Mouse (Mus musculus) thymus, adult 2 months (tissue): ENCODE data around the gene Tcp10a.
"Not testable (repeated sequence)": the region's sequence is repeated elsewhere in the genome, so short reads cannot be mapped to it uniquely, and the experiment has no call there.

Source experiments
- CTCF ChIP-seq: fragments of 200-500 bp; IDR thresholded peaks from 2 replicates; pipeline ENCODE4 v1.5.1; 2012; ENCODE audit warnings: mild to moderate bottlenecking, control low read depth, low read length, moderate library complexity, borderline replicate concordance; ENCODE audit not compliant: control insufficient read depth, poor library complexity, insufficient read depth; ENCODE audit errors: extremely low read depth
- POLR2A ChIP-seq: fragments of 200-500 bp; IDR thresholded peaks from 2 replicates; pipeline ENCODE4 v1.6.1; 2012; ENCODE audit warnings: mild to moderate bottlenecking, low read length, control low read depth, moderate library complexity; ENCODE audit not compliant: control insufficient read depth, poor library complexity, insufficient read depth; ENCODE audit errors: extremely low read depth

GRCm38 (mm10) chr17:7319789-7320188, 4.7 kb upstream of the Tcp10a start:
- not testable (repeated sequence) for TF ChIP-seq CTCF, POLR2A
